Mouse (Mus musculus) adrenal gland (tissue): ENCODE results near the gene Gm49369.
"Not testable (repeated sequence)": the region's sequence is repeated elsewhere in the genome, so short reads cannot be mapped to it uniquely, and the experiment has no call there.

Experiments used
- intact Hi-C: fragments of 180-260 bp; cut with DNase I; formaldehyde crosslinking; loops from one replicate; pipeline ENCODE4 v1.15.1; 2025
- long read RNA-seq, 2 experiments: library from polyadenylated mRNA; unstranded; transcript quantifications; one replicate each; pipeline ENCODE4 v2.0.0; 2020; ENCODE audit warnings: borderline replicate concordance in 1 of 2; ENCODE audit not compliant: insufficient replicate concordance in 1 of 2

The Gm49369 gene
- long read RNA-seq, experiment 1: 0 reads
- long read RNA-seq, experiment 2: 0 reads

GRCm38 (mm10) chr7:142382567-142382966 is at the start of gene Gm49369:
Gene Gm49369, minus strand, starts transcription at chr7:142382667.
- intact Hi-C loops: no loop called here

GRCm38 (mm10) chr7:142431106-142431505 is 48.6 kb upstream of the Gm49369 start:
- intact Hi-C loops: no loop called here

GRCm38 (mm10) chr7:142430160-142430678 is 47.8 kb upstream of the Gm49369 start:
- intact Hi-C loops: no loop called here

- intact Hi-C loops: no loop called here
Measured at GRCm38 (mm10) chr7:142428213-142428612, 45.7 kb upstream of the Gm49369 start.

GRCm38 (mm10) chr7:142425641-142426213 is 43.3 kb upstream of the Gm49369 start:
- intact Hi-C loops: no loop called here

- intact Hi-C loops: no loop called here
Measured at GRCm38 (mm10) chr7:142421826-142422225, 39.4 kb upstream of the Gm49369 start.

GRCm38 (mm10) chr7:142419887-142420286 is 37.4 kb upstream of the Gm49369 start:
- intact Hi-C loops: no loop called here

GRCm38 (mm10) chr7:142418679-142419078 is 36.2 kb upstream of the Gm49369 start:
- intact Hi-C loops: no loop called here

- intact Hi-C loops: no loop called here
Measured at GRCm38 (mm10) chr7:142418027-142418426, 35.6 kb upstream of the Gm49369 start.

- intact Hi-C loops: no loop called here
Measured at GRCm38 (mm10) chr7:142416225-142416624, 33.8 kb upstream of the Gm49369 start.

- intact Hi-C loops: no loop called here
Measured at GRCm38 (mm10) chr7:142415314-142415713, 32.8 kb upstream of the Gm49369 start.

- intact Hi-C loops: no loop called here
Measured at GRCm38 (mm10) chr7:142413285-142413684, 30.8 kb upstream of the Gm49369 start.

GRCm38 (mm10) chr7:142409603-142410002 is 27.1 kb upstream of the Gm49369 start:
- intact Hi-C loops: no loop called here

- intact Hi-C loops: no loop called here
Measured at GRCm38 (mm10) chr7:142408686-142409085, 26.2 kb upstream of the Gm49369 start.

- intact Hi-C loops: no loop called here
Measured at GRCm38 (mm10) chr7:142407935-142408334, 25.5 kb upstream of the Gm49369 start.

GRCm38 (mm10) chr7:142405134-142405533 is 22.7 kb upstream of the Gm49369 start:
- intact Hi-C loops: not testable (repeated sequence)

GRCm38 (mm10) chr7:142403591-142403990 is 21.1 kb upstream of the Gm49369 start:
- intact Hi-C loops: no loop called here

GRCm38 (mm10) chr7:142400750-142401142 is 18.3 kb upstream of the Gm49369 start:
- intact Hi-C loops: no loop called here

- intact Hi-C loops: no loop called here
Measured at GRCm38 (mm10) chr7:142400112-142400749, 17.8 kb upstream of the Gm49369 start.

GRCm38 (mm10) chr7:142399250-142399649 is 16.8 kb upstream of the Gm49369 start:
- intact Hi-C loops: no loop called here

GRCm38 (mm10) chr7:142398052-142398451 is 15.6 kb upstream of the Gm49369 start:
- intact Hi-C loops: no loop called here

GRCm38 (mm10) chr7:142396611-142397010 is 14.1 kb upstream of the Gm49369 start:
- intact Hi-C loops: no loop called here

GRCm38 (mm10) chr7:142395472-142395871 is 13.0 kb upstream of the Gm49369 start:
- intact Hi-C loops: no loop called here
